Mouse (Mus musculus) thymus, adult 2 months (tissue): ENCODE measurements around the gene Gm17490.

ENCODE experiments used
- CTCF ChIP-seq: fragments of 200-500 bp; IDR thresholded peaks from 2 replicates; pipeline ENCODE4 v1.5.1; 2012; ENCODE audit warnings: mild to moderate bottlenecking, control low read depth, low read length, moderate library complexity, borderline replicate concordance; ENCODE audit not compliant: control insufficient read depth, poor library complexity, insufficient read depth; ENCODE audit errors: extremely low read depth
- POLR2A ChIP-seq: fragments of 200-500 bp; IDR thresholded peaks from 2 replicates; pipeline ENCODE4 v1.6.1; 2012; ENCODE audit warnings: mild to moderate bottlenecking, low read length, control low read depth, moderate library complexity; ENCODE audit not compliant: control insufficient read depth, poor library complexity, insufficient read depth; ENCODE audit errors: extremely low read depth

DNA sequence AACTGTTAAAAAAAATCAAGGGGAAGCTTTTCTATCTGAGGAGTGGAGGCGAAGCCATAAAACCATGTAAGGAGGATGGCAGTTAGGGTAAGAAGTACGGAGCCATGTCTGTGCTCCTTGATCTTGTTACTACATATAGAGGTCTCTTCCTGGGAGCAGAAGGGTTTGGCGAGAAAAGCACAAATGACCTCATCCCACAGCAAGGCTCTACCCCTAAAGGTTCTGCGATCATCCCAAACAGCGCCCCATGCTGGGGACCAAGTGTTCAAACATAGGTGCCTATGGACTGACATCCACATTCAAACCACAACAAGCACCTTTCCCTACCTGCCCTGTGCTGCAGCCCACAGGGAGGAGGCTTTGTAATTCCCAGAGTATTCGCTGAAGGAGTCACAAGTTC, 38.3 kb upstream of the Gm17490 start:
- no peak for TF ChIP-seq CTCF
- no peak for TF ChIP-seq POLR2A
